Comparison of ENCODE assay signal across 27 mouse cellular contexts in the genomic region with DNA sequence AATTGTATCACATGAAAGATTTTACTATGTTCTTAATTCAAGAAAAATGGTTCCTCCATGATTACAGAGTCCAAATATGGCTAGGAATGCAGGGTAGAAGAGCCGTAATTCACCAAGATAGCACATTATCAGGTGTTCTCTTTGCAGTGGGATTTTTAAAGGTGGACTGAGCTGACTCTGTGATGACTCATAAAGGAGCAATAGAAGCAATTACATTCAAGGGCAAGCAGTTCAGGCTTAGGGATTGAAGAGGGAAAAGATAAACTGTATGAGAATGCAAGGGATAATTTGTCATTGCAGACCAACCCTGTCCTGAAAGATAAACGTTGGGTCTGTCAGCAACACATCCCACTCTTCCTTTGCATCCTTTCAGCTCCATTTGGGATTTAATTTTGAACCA.
"Had no signal": no experiment of that assay in that cellular context is flagged by ENCODE, and none has a peak within 500 bp of the region (broad histone marks: within the 10 kb centered on the region; RNA-seq: fewer than 3 reads in every experiment).

No protein-coding gene starts in this region.

- H3K27me3 ChIP-seq: heart, embryonic 13.5 days; heart, embryonic 15.5 days; hindbrain, embryonic 12.5 days; kidney, embryonic 15.5 days; limb, embryonic 13.5 days; limb, embryonic 15.5 days; liver, embryonic 12.5 days had no signal

- H3K9ac ChIP-seq: heart, embryonic 13.5 days; heart, embryonic 15.5 days; hindbrain, embryonic 12.5 days; hindbrain, embryonic 14.5 days; kidney, embryonic 15.5 days; limb, embryonic 13.5 days; limb, embryonic 15.5 days; liver, embryonic 12.5 days; liver, embryonic 14.5 days had no signal

- ATAC-seq: hindbrain, embryonic 16.5 days; liver, embryonic 12.5 days had no signal

- DNase-seq: gastrocnemius, adult 2 months; gastrocnemius, postnatal 10 days; gastrocnemius, postnatal 25 days; heart, adult 18-20 months; heart, postnatal 14 days; heart, postnatal 4 days; kidney, adult 11 months; kidney, adult 2 months; kidney, adult 9 months; kidney, postnatal 14 days; kidney, postnatal 36 days; layer of hippocampus, adult 9-11 months; layer of hippocampus, postnatal 36 days; left cerebral cortex, postnatal 4 days had no signal

- H3K4me1 ChIP-seq: hindbrain, embryonic 10.5 days; hindbrain, embryonic 12.5 days; kidney, embryonic 15.5 days; limb, embryonic 15.5 days; liver, embryonic 12.5 days had no signal

- H3K36me3 ChIP-seq: heart, embryonic 10.5 days; heart, embryonic 13.5 days; heart, embryonic 15.5 days; hindbrain, embryonic 10.5 days; hindbrain, embryonic 12.5 days; kidney, embryonic 15.5 days; limb, embryonic 13.5 days; limb, embryonic 15.5 days; liver, embryonic 12.5 days had no signal

- H3K27ac ChIP-seq: gastrocnemius, adult 2 months; heart, embryonic 15.5 days; hindbrain, embryonic 10.5 days; hindbrain, embryonic 12.5 days; hindbrain, embryonic 14.5 days; kidney, embryonic 15.5 days; kidney, postnatal 0 days; limb, embryonic 13.5 days; limb, embryonic 15.5 days; liver, embryonic 12.5 days; liver, embryonic 14.5 days had no signal

- H3K9me3 ChIP-seq: heart, embryonic 10.5 days; heart, embryonic 13.5 days; heart, embryonic 15.5 days; hindbrain, embryonic 10.5 days; hindbrain, embryonic 12.5 days; kidney, embryonic 15.5 days; limb, embryonic 13.5 days; limb, embryonic 15.5 days; liver, embryonic 12.5 days had no signal

- H3K4me2 ChIP-seq: heart, embryonic 13.5 days; heart, embryonic 15.5 days; hindbrain, embryonic 12.5 days; hindbrain, embryonic 14.5 days; kidney, embryonic 15.5 days; limb, embryonic 13.5 days; limb, embryonic 15.5 days; liver, embryonic 12.5 days had no signal

- H3K4me3 ChIP-seq: gastrocnemius, adult 2 months; heart, embryonic 10.5 days; heart, embryonic 13.5 days; heart, embryonic 15.5 days; hindbrain, embryonic 10.5 days; hindbrain, embryonic 12.5 days; kidney, embryonic 15.5 days; limb, embryonic 13.5 days; limb, embryonic 15.5 days; liver, embryonic 12.5 days had no signal
